Mouse (Mus musculus) bone marrow, adult 2 months (tissue): ENCODE measurements around the gene Tab1. TPM values are rescaled to one million over a fixed set of nuclear protein-coding genes. Genes with fewer than 3 reads are reported as not detected.

Source experiments
- H3K27ac ChIP-seq: fragments of 200-500 bp; 2 replicates; pipeline ENCODE4 v1.5.1; 2012; ENCODE audit warnings: low read depth, mild to moderate bottlenecking, control low read depth, inconsistent platforms, low read length; ENCODE audit not compliant: control insufficient read depth, poor library complexity, insufficient read depth
- H3K4me1 ChIP-seq: fragments of 200-500 bp; 2 replicates; pipeline ENCODE4 v1.6.1; 2011; ENCODE audit warnings: low read length; ENCODE audit not compliant: control insufficient read depth, insufficient read depth
- H3K4me3 ChIP-seq: fragments of 200-500 bp; replicated peaks from 2 replicates; pipeline ENCODE3; 2011; ENCODE audit warnings: mild to moderate bottlenecking, low read depth, low read length, control low read depth; ENCODE audit not compliant: control insufficient read depth
- CTCF ChIP-seq: fragments of 200-500 bp; IDR thresholded peaks from 2 replicates; pipeline ENCODE4 v1.5.1; 2011; ENCODE audit warnings: low read length, control low read depth; ENCODE audit not compliant: control insufficient read depth, insufficient read depth
- POLR2A ChIP-seq: fragments of 200-500 bp; IDR thresholded peaks from 2 replicates; pipeline ENCODE4 v1.6.1; 2011; ENCODE audit warnings: low read depth, mild to moderate bottlenecking, control low read depth, low read length, borderline replicate concordance; ENCODE audit not compliant: control insufficient read depth
- WGBS: fragments of 180-500 bp; shearing (Covaris S2); methylation state at CpG from one replicate; pipeline ENCODE4 v1.1.7; 2018; 5-methylcytosine and 5-hydroxymethylcytosine counted together
- polyA plus RNA-seq: library from polyadenylated mRNA; stranded (reverse); fragments of >200 nt; gene quantifications from 2 replicates; pipeline ENCODE4 v1.2.4, GENCODE M21; 2011; ENCODE audit warnings: low replicate concordance; ENCODE audit not compliant: missing spikeins, insufficient read depth, insufficient read length

The Tab1 gene
- polyA plus RNA-seq, 1 experiment = 26.6 TPM

- WGBS = 54% methylated on average over 8 of the region's 8 CpGs
- TF ChIP-seq CTCF (no peak), POLR2A (peak; percentile 36; the same call in 1 of the 2 replicates)
- H3K4me1 ChIP-seq = peaks cover 8% of the 10 kb centered on the region; the same call in 1 of the 2 replicates
- H3K27ac ChIP-seq = peak overlapping the region; percentile 73
- peak overlapping the region; percentile 66 for H3K4me3 ChIP-seq
Measured at GRCm38 (mm10) chr15:80097999-80098461, 34.9 kb upstream of the Tab1 start.

DNA sequence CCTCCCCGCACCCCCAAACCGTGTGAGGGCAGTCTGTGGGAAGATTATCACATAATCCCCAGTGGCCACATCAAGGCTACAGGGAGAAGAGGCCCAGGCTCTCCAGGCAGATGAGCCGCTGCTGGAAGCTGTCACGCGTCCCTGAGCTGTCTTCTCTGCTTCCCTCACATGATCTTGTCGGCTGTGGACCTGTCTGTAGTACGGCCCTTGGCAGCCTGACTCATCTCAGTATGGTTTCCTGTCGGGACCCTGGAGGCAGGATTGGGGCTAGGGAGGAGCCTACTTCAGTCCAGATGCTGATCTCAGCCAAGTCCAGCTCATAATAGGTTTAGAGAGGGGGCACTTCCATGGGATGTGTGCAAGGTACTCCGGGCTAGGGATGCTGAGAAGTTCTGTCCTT lies 34.1 kb upstream of the Tab1 start:
- H3K4me3 ChIP-seq = peak overlapping the region; percentile 66
- H3K4me1 ChIP-seq = peaks cover 8% of the 10 kb centered on the region; the same call in 1 of the 2 replicates
- 0 out of 2 replicates have a peak, but pooled peaks have one; percentile 2 for TF ChIP-seq POLR2A
- no peak for TF ChIP-seq CTCF
- H3K27ac ChIP-seq = peak overlapping the region; percentile 73
- WGBS = 35% methylated on average over 9 of the region's 9 CpGs

DNA sequence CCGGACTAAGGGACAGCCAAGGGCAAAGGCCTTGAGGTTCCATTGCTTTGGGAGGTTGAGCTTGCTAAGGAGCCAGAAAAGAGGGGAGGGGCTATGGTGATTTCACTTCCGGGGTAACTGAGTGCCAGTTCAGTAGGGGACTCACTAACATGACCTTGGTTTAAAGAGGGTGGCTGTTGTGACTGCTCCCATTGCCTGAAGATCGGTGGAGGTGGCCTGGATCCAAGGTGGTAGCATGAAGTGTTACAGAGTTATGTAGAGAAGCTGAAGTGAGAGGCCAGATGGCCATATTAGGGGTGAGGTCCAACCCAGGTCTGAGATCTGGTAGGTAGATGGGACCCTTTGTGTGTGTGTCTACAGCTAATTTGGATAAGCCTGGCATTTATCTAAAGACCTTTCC lies 33.5 kb upstream of the Tab1 start:
- TF ChIP-seq POLR2A (no peak), CTCF (no peak)
- H3K27ac ChIP-seq = no peak overlapping the region
- H3K4me1 ChIP-seq = peaks cover 9% of the 10 kb centered on the region; the same call in 1 of the 2 replicates
- 79% methylated on average over 3 of the region's 3 CpGs for WGBS
- H3K4me3 ChIP-seq = no peak overlapping the region

DNA sequence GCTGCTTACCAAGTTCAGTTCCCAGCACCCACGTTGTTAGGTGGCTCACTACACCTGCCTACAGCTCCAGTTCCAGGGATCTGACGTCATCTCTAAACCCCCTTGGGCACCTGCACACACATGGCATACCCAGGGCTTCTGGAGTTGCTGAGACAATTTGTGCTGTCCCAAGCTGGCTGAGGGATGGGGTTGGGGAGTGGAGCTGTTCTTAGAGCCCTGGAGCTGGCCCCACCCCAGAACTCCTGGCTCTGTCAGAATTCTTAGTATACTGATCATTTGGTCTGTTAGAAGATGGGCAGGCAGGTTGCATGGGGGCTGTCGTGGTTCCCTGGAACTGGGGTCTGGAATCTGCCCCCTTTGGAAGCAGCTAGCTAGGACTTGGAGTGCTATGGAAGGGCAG lies 32.7 kb upstream of the Tab1 start:
- Histone ChIP-seq H3K4me3 (no peak overlapping the region), H3K27ac (no peak overlapping the region), H3K4me1 (peaks cover 10% of the 10 kb centered on the region; the same call in 1 of the 2 replicates)
- 86% methylated on average over 3 of the region's 3 CpGs for WGBS
- TF ChIP-seq POLR2A (no peak), CTCF (no peak)

GRCm38 (mm10) chr15:80100871-80101270 lies 32.1 kb upstream of the Tab1 start:
- no peak overlapping the region for H3K27ac ChIP-seq
- H3K4me3 ChIP-seq = no peak overlapping the region
- 53% methylated on average over 10 of the region's 10 CpGs for WGBS
- peaks cover 11% of the 10 kb centered on the region; the same call in 1 of the 2 replicates for H3K4me1 ChIP-seq
- TF ChIP-seq CTCF (no peak), POLR2A (no peak)

- Histone ChIP-seq H3K27ac (no peak overlapping the region), H3K4me3 (no peak overlapping the region), H3K4me1 (peaks cover 9% of the 10 kb centered on the region; the same call in 1 of the 2 replicates)
- WGBS = 90% methylated on average over 6 of the region's 6 CpGs
- no peak for TF ChIP-seq POLR2A
- no peak for TF ChIP-seq CTCF
Measured at GRCm38 (mm10) chr15:80101503-80101902, 31.4 kb upstream of the Tab1 start.

DNA sequence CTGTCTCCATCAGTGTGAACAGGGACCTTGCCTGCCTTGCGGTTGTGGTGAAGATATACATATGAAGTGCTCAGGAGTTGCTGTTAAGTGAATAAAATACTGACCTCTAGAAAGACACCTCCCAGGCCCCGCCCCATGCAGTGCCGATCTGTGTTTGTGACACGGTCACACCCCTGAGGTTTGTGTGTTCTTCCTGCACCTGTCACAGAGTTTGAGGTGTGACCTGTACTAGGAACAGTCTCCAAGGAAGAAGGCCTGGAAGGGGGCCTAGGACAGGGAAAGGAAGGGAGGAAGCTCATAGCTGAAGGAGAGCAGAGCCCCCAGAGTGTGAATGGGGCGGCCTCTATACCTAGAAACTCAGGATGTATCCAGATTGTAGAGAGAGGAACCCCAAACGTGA lies 30.4 kb upstream of the Tab1 start:
- peaks cover 4% of the 10 kb centered on the region; the same call in 1 of the 2 replicates for H3K4me1 ChIP-seq
- no peak for TF ChIP-seq CTCF
- no peak for TF ChIP-seq POLR2A
- WGBS = 74% methylated on average over 6 of the region's 6 CpGs
- no peak overlapping the region for H3K27ac ChIP-seq
- no peak overlapping the region for H3K4me3 ChIP-seq

DNA sequence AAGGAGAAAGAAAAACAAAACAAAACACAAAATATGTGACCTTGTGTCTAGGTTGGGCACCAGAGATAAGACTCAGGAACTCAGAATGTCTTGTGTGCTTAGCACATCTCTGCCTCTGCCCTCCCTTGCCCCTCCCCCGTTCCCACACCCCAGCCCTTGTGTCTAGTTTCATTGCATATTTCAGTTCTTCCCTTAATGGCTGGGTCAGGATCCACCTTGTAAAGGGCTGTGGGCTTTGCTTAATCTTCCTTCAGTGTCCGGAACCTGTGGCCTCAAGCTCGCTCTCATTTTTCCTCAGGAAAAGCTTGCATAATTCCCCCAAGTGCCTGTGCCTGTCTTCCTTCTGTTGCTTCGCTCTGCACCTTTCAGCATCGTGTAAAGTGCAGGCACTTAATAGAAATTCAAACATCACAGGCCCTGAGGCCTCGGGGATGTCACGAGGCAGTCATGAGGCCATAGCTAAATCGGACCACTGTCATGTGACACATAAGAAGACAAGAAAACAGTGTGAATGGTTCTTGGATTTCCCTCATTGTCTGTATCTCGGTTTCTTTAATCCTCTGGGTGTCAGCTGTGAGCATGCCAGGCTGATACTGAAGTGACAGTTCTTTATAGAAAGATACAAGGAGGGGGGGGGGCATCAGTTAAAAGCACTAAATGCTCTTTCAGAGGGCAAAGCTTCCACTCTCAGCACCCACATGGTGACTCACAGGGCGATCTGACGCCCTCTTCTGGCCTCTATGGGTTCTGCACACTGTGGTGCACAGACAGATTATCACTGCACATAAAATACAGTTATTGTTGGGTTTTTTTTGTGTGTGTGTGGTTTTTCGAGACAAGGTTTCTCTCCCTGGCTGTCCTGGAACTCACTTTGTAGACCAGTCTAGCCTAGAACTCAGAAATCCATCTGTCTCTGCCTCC lies 27.2 kb upstream of the Tab1 start:
- WGBS = 52% methylated on average over 12 of the region's 12 CpGs
- no peak for TF ChIP-seq POLR2A
- peak; percentile 30; the same call in 1 of the 2 replicates for TF ChIP-seq CTCF
- Histone ChIP-seq H3K27ac (no peak overlapping the region; the same call in 1 of the 2 replicates), H3K4me3 (no peak overlapping the region), H3K4me1 (peaks cover 7% of the 10 kb centered on the region; the same call in 1 of the 2 replicates)
